8 mouse cellular contexts compared by ENCODE assay signal in genomic region chr4:102432040-102432782, GRCm38 (mm10).
A peak's percentile ranks its signal among the peaks of the same experiment; 100 is the strongest.
DNase-seq lines count a peak whose midpoint lies in the region; ATAC-seq and TF ChIP-seq lines count a peak whose summit lies in the region.

No protein-coding gene starts in this region.

- H3K9ac ChIP-seq in forebrain, embryonic 14.5 days (ENCODE audit: low read length): no peak overlapping the region
- H3K9ac ChIP-seq in forebrain, embryonic 11.5 days (ENCODE audit: low read length): no peak overlapping the region
- H3K9ac ChIP-seq in limb, embryonic 13.5 days: no peak overlapping the region
- H3K9ac ChIP-seq in midbrain, postnatal 0 days (replicated peaks; ENCODE audit: low read length, poor library complexity, severe bottlenecking): no peak overlapping the region

- H3K27ac ChIP-seq in forebrain, embryonic 14.5 days (ENCODE audit: low read depth, low read length): no peak overlapping the region
- no peak overlapping the region for H3K27ac ChIP-seq in forebrain, embryonic 11.5 days (ENCODE audit: low read depth, low read length)
- no peak overlapping the region; the same call in 1 of the 2 replicates for H3K27ac ChIP-seq in limb, embryonic 13.5 days
- H3K27ac ChIP-seq in limb, embryonic 10.5 days: no peak overlapping the region
- H3K27ac ChIP-seq in midbrain, postnatal 0 days (ENCODE audit: low read depth, low read length): no peak overlapping the region

- H3K9me3 ChIP-seq in forebrain, embryonic 14.5 days (replicated peaks; ENCODE audit: control insufficient read depth, low read length): no peaks in the 10 kb centered on the region
- H3K9me3 ChIP-seq in forebrain, embryonic 11.5 days (ENCODE audit: control insufficient read depth, low read length): no peaks in the 10 kb centered on the region
- H3K9me3 ChIP-seq in limb, embryonic 13.5 days: no peaks in the 10 kb centered on the region
- H3K9me3 ChIP-seq in limb, embryonic 10.5 days (replicated peaks): no peaks in the 10 kb centered on the region
- H3K9me3 ChIP-seq in midbrain, postnatal 0 days (ENCODE audit: low read length): no peaks in the 10 kb centered on the region

- no peak overlapping the region for H3K4me3 ChIP-seq in forebrain, embryonic 14.5 days (ENCODE audit: low read depth, low read length)
- H3K4me3 ChIP-seq in forebrain, embryonic 11.5 days (ENCODE audit: low read depth, low read length): no peak overlapping the region
- H3K4me3 ChIP-seq in limb, embryonic 13.5 days: no peak overlapping the region
- no peak overlapping the region for H3K4me3 ChIP-seq in limb, embryonic 10.5 days
- H3K4me3 ChIP-seq in midbrain, postnatal 0 days (ENCODE audit: low read depth, low read length): no peak overlapping the region

- H3K27me3 ChIP-seq in forebrain, embryonic 14.5 days (replicated peaks; ENCODE audit: control insufficient read depth, insufficient read depth, low read length): no peaks in the 10 kb centered on the region
- H3K27me3 ChIP-seq in forebrain, embryonic 11.5 days (ENCODE audit: control insufficient read depth, insufficient read depth, low read length): no peaks in the 10 kb centered on the region
- no peaks in the 10 kb centered on the region for H3K27me3 ChIP-seq in limb, embryonic 13.5 days
- H3K27me3 ChIP-seq in limb, embryonic 10.5 days (ENCODE audit: low read depth, poor library complexity, severe bottlenecking): no peaks in the 10 kb centered on the region
- H3K27me3 ChIP-seq in midbrain, postnatal 0 days (ENCODE audit: insufficient read depth, low read length): no peaks in the 10 kb centered on the region

- no peak overlapping the region for H3K4me2 ChIP-seq in forebrain, embryonic 14.5 days (ENCODE audit: low read length)
- H3K4me2 ChIP-seq in forebrain, embryonic 11.5 days (ENCODE audit: low read depth, low read length, severe bottlenecking): no peak overlapping the region
- H3K4me2 ChIP-seq in limb, embryonic 13.5 days (replicated peaks): no peak overlapping the region
- peak overlapping the region; percentile 18; the same call in 1 of the 2 replicates for H3K4me2 ChIP-seq in midbrain, postnatal 0 days (ENCODE audit: low read depth, low read length, poor library complexity, severe bottlenecking)

- peak; percentile 41 for DNase-seq in forebrain, embryonic 14.5 days (ENCODE audit: low spot score)
- DNase-seq in forebrain, embryonic 11.5 days (ENCODE audit: low spot score): no peak
- no peak for DNase-seq in limb, embryonic 10.5 days (ENCODE audit: low spot score)
- peak; percentile 37 to 55 for DNase-seq in cerebellum, postnatal 14 days
- peak; percentile 61 for DNase-seq in midbrain, postnatal 0 days (ENCODE audit: low spot score)
- DNase-seq in frontal cortex, postnatal 25 days (ENCODE audit: low spot score in 2 of 2): no peak
- no peak for DNase-seq in liver

- no peak for TF ChIP-seq CTCF in midbrain, postnatal 0 days (IDR thresholded peaks at IDR 0.05)

- 33% methylated on average over 9 of the region's 9 CpGs for WGBS in forebrain, embryonic 14.5 days
- WGBS in forebrain, embryonic 11.5 days: 55% methylated on average over 9 of the region's 9 CpGs
- 30% methylated on average over 9 of the region's 9 CpGs for WGBS in limb, embryonic 13.5 days
- WGBS in limb, embryonic 10.5 days: 64% methylated on average over 9 of the region's 9 CpGs
- WGBS in midbrain, postnatal 0 days: 25% methylated on average over 9 of the region's 9 CpGs

- peaks cover 4% of the 10 kb centered on the region; the same call in 1 of the 2 replicates for H3K4me1 ChIP-seq in forebrain, embryonic 14.5 days (ENCODE audit: control insufficient read depth, insufficient read depth, low read length)
- H3K4me1 ChIP-seq in forebrain, embryonic 11.5 days (replicated peaks; ENCODE audit: control insufficient read depth, insufficient read depth, low read length): peaks cover 2% of the 10 kb centered on the region; the same call in 1 of the 2 replicates
- peaks cover 17% of the 10 kb centered on the region for H3K4me1 ChIP-seq in limb, embryonic 13.5 days
- H3K4me1 ChIP-seq in limb, embryonic 10.5 days: peaks cover 17% of the 10 kb centered on the region
- H3K4me1 ChIP-seq in midbrain, postnatal 0 days (ENCODE audit: insufficient read depth, low read length): peaks cover 11% of the 10 kb centered on the region; the same call in 1 of the 2 replicates

- no peaks in the 10 kb centered on the region for H3K36me3 ChIP-seq in forebrain, embryonic 14.5 days (ENCODE audit: control insufficient read depth, insufficient read depth, low read length)
- no peaks in the 10 kb centered on the region for H3K36me3 ChIP-seq in forebrain, embryonic 11.5 days (ENCODE audit: control insufficient read depth, insufficient read depth, low read length)
- no peaks in the 10 kb centered on the region for H3K36me3 ChIP-seq in limb, embryonic 13.5 days
- no peaks in the 10 kb centered on the region for H3K36me3 ChIP-seq in limb, embryonic 10.5 days
- H3K36me3 ChIP-seq in midbrain, postnatal 0 days (ENCODE audit: insufficient read depth, low read length): no peaks in the 10 kb centered on the region

- no peak for ATAC-seq in forebrain, embryonic 14.5 days
- no peak for ATAC-seq in forebrain, embryonic 11.5 days (replicated peaks; ENCODE audit: low FRiP score)
- ATAC-seq in limb, embryonic 13.5 days (ENCODE audit: low FRiP score, low read depth): peak; percentile 57; the same call in 1 of the 2 replicates
- no peak for ATAC-seq in midbrain, postnatal 0 days (ENCODE audit: low FRiP score)

Comparison
In these comparisons a context has a peak if more than half of its experiments do, and no peak if none do; other contexts are left out.
1. DNase-seq: peak in forebrain, embryonic 14.5 days (single experiment), cerebellum, postnatal 14 days (2 of 2) and midbrain, postnatal 0 days (single experiment); none in forebrain, embryonic 11.5 days (single experiment), limb, embryonic 10.5 days (single experiment), frontal cortex, postnatal 25 days (0 of 2) and liver (single experiment).